Mouse (Mus musculus) ES-E14 (cell line): ENCODE data around the gene Gdf15. TPM values are rescaled to one million over a fixed set of nuclear protein-coding genes. Genes with fewer than 3 reads are reported as not detected.

Source experiments
- DNase-seq: peaks from one replicate; pipeline ENCODE4 v3.0.0-alpha.2; 2013; ENCODE audit warnings: low read depth, low spot score
- H3K27ac ChIP-seq: 2 replicates; pipeline ENCODE4 v1.5.1; 2012; ENCODE audit warnings: low read depth, mild to moderate bottlenecking, low read length, moderate library complexity, mixed read lengths; ENCODE audit not compliant: poor library complexity, insufficient read depth, severe bottlenecking
- H3K36me3 ChIP-seq: 2 replicates; pipeline ENCODE4 v1.6.1; 2012; ENCODE audit warnings: mild to moderate bottlenecking, low read length, moderate library complexity, mixed read lengths; ENCODE audit not compliant: control insufficient read depth, poor library complexity, insufficient read depth, severe bottlenecking
- H3K4me1 ChIP-seq, 2 experiments: fragments of 150-350 bp in 1 of 2; sonication (generic) in 1 of 2; 2 replicates each; pipeline ENCODE4 v1.6.1; 2012; ENCODE audit warnings: low read length in 2 of 2, mild to moderate bottlenecking in 1 of 2, mixed read lengths in 1 of 2; ENCODE audit not compliant: control insufficient read depth in 2 of 2, insufficient read depth in 2 of 2, poor library complexity in 1 of 2
- H3K4me3 ChIP-seq, 2 experiments: fragments of 150-350 bp in 1 of 2; sonication (generic) in 1 of 2; 2 replicates each; pipeline ENCODE4 v1.5.1; 2012; ENCODE audit warnings: low read length in 2 of 2, low read depth in 1 of 2, mild to moderate bottlenecking in 1 of 2, mixed read lengths in 1 of 2; ENCODE audit not compliant: insufficient read depth in 1 of 2, poor library complexity in 1 of 2, severe bottlenecking in 1 of 2
- H3K9ac ChIP-seq: 2 replicates; pipeline ENCODE4 v1.6.1; 2012; ENCODE audit warnings: low read depth, mild to moderate bottlenecking, low read length, mixed read lengths; ENCODE audit not compliant: poor library complexity, insufficient read depth, severe bottlenecking
- H3K9me3 ChIP-seq: fragments of 150-350 bp; sonication (generic); 2 replicates; pipeline ENCODE4 v1.6.1; 2012; ENCODE audit warnings: low read depth, mild to moderate bottlenecking, low read length; ENCODE audit not compliant: control insufficient read depth, insufficient read depth
- CHD2 ChIP-seq: IDR thresholded peaks from 2 replicates; pipeline ENCODE4 v1.6.1; 2014; ENCODE audit warnings: mild to moderate bottlenecking, low read depth, low read length, inconsistent platforms
- HCFC1 ChIP-seq: IDR thresholded peaks from 2 replicates; pipeline ENCODE4 v1.6.1; 2012; ENCODE audit warnings: low read length, inconsistent platforms, borderline replicate concordance; ENCODE audit not compliant: insufficient read depth
- MAFK ChIP-seq: IDR thresholded peaks from 2 replicates; pipeline ENCODE4 v1.6.1; 2014; ENCODE audit warnings: mild to moderate bottlenecking, low read depth, low read length, inconsistent platforms; ENCODE audit not compliant: insufficient read depth
- ZC3H11A ChIP-seq: IDR thresholded peaks from 2 replicates; pipeline ENCODE4 v1.6.1; 2012; ENCODE audit warnings: low read depth, mild to moderate bottlenecking, inconsistent platforms, low read length, borderline replicate concordance
- ZNF384 ChIP-seq: IDR thresholded peaks from 2 replicates; pipeline ENCODE4 v1.6.1; 2012; ENCODE audit warnings: low read depth, low read length, inconsistent platforms
- in situ Hi-C, 2 experiments: fragments of 600-800 bp; cut with MboI; formaldehyde crosslinking; loops; one replicate each; pipeline ENCODE4 v1.15.1; 2025; ENCODE audit warnings: low sequenced_read_pairs in 2 of 2, inconsistent platforms in 1 of 2; ENCODE audit not compliant: unreplicated experiment in 2 of 2
- total RNA-seq: library from RNA; depleted of rRNA; stranded (reverse); fragments of 300-350 nt; gene quantifications from 2 replicates; pipeline ENCODE4 v1.2.3, GENCODE M21; 2012

The Gdf15 gene
- total RNA-seq, 1 experiment: 7.0 TPM

DNA sequence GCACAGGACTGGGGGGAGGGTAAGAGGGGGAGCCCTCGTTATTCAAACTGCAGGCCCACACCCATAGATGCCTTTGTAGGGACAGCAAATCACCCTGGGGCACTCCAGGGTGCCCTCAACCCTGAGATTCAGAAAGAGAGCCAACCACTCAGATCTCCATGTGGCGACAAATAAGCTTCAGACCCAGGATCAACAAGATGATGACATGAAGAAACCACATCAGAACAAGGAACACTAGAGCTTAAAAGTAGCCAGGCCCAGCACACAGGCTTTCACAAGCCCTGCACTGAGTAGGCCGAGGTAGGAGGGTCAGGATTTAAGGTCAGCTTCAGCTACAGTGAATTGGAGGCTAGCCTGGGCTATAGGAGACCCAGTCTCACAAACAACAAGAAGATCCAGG lies 16.7 kb upstream of the Gdf15 start:
- TF ChIP-seq CHD2: no peak
- TF ChIP-seq ZNF384: no peak
- no peak for TF ChIP-seq HCFC1
- no peak for TF ChIP-seq ZC3H11A
- TF ChIP-seq MAFK: no peak
- H3K9me3 ChIP-seq: no peaks in the 10 kb centered on the region
- in situ Hi-C loops: no loop called here
- peak overlapping the region; percentile 83 for H3K27ac ChIP-seq
- no peak for DNase-seq
- peak overlapping the region in 1 of 2 experiments; percentile 27; a peak in 1 of 4 replicates for H3K4me3 ChIP-seq
- peaks cover 19 to 53% of the 10 kb centered on the region in 2 experiments for H3K4me1 ChIP-seq
- H3K36me3 ChIP-seq: peaks cover 14% of the 10 kb centered on the region; the same call in 1 of the 2 replicates
- H3K9ac ChIP-seq: peak overlapping the region; percentile 63

DNA sequence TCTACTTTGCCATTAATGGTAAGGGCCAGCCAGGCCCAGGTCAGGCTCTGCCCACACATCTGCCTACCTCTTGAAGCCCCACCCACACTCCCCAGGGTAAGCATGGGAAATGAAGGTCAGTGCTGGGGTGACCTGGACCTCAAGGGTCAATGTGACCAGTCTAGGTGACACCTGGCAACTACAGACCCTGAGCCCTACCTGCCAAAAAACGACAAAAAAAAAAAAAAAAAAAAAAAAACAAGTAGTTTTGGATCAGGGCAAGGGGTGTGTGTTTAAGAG lies 15.8 kb upstream of the Gdf15 start:
- in situ Hi-C loops: no loop called here
- H3K9ac ChIP-seq: peak overlapping the region; percentile 59; the same call in 1 of the 2 replicates

DNA sequence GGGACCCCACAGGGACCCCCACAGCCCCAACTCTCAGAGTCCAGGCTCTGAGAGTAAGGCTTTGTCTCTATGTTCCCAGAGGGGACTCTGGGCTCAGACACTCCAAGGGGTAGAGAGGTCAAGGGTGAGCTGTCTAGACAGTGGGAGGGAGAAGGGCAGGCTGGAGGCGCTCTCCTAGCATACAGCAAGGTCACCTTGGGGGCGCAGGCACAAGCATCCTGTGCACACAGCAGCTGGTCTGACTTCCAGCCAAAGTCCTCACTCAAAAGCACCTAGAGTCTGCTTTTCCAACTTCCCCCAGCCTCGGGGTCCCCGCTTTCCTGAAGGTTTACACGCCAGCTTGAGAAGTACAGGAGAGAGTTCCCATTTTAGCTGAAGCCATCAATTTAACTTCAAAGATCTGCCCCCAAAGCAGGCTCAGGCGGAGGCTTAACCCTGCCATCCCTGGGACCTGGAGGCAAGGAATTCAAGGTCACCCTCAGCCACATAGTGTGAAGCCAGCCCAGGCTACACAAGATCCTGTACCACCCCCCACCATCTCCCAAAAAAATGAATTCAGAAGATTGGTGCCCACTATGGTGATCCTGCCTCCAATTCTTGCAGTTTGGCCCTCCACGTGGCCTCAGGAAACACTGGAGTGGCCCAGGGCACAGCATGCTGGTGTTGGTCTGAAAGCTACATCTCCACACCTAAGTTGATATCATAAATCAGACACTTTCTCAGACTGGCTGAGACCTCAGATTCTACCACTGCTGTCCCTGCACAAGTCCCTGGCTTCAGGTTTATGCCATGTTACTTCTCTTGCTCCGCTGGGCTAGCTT lies 15.3 kb upstream of the Gdf15 start:
- DNase-seq: peak; percentile 76
- Histone ChIP-seq H3K27ac (peak overlapping the region; percentile 83), H3K4me1 (peaks cover 19 to 54% of the 10 kb centered on the region in 2 experiments), H3K9me3 (no peaks in the 10 kb centered on the region), H3K36me3 (peaks cover 14% of the 10 kb centered on the region; the same call in 1 of the 2 replicates), H3K4me3 (0 out of 4 replicates have a peak overlapping the region, but pooled peaks of 1 of the 2 experiments have one; percentile 3), H3K9ac (peak overlapping the region; percentile 59)
- no peak for TF ChIP-seq ZC3H11A
- no peak for TF ChIP-seq HCFC1
- in situ Hi-C loops: no loop called here

More for the DNA sequence above, 15.8 kb upstream of the Gdf15 start:
- H3K9me3 ChIP-seq: no peaks in the 10 kb centered on the region
- DNase-seq: no peak
- peak overlapping the region; percentile 83 for H3K27ac ChIP-seq
- H3K4me3 ChIP-seq: no peak overlapping the region
- peaks cover 14% of the 10 kb centered on the region; the same call in 1 of the 2 replicates for H3K36me3 ChIP-seq
- peaks cover 19 to 57% of the 10 kb centered on the region in 2 experiments for H3K4me1 ChIP-seq
- no peak for TF ChIP-seq HCFC1
- TF ChIP-seq CHD2: no peak
- no peak for TF ChIP-seq MAFK
- TF ChIP-seq ZC3H11A: no peak
- no peak for TF ChIP-seq ZNF384

DNA sequence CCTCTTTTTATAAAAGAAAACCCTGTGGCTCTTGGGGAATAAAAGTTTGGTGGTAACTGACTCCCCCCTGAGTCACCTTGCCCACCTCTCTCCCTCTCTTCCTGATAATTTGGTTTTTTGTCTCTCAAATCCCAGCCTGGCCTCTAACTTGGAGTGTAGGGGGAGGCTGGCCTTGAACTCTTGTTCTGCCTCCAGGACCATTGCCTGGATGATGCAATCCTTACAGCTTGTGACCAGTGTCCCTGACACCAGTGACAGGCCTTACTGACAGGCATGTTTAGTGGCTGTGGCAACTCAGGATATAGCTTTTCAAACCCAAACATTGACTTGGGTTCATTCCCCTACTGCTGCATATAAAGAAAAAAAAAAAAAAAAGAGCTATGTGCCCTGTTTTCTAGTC lies 14.5 kb upstream of the Gdf15 start:
- no peak overlapping the region for H3K4me3 ChIP-seq
- H3K4me1 ChIP-seq: peaks cover 19 to 48% of the 10 kb centered on the region in 2 experiments
- peak overlapping the region; percentile 83 for H3K27ac ChIP-seq
- no peak overlapping the region for H3K9ac ChIP-seq
- no peaks in the 10 kb centered on the region for H3K9me3 ChIP-seq
- H3K36me3 ChIP-seq: peaks cover 8% of the 10 kb centered on the region; the same call in 1 of the 2 replicates
- no peak for DNase-seq
- TF ChIP-seq ZC3H11A (no peak), MAFK (no peak), ZNF384 (no peak; the same call in 1 of the 2 replicates), CHD2 (no peak), HCFC1 (no peak)
- in situ Hi-C loops: no loop called here
